Mouse (Mus musculus) liver, postnatal 0 days (tissue): Measurements from ENCODE around the gene Gtsf1l. TPM values are rescaled to one million over a fixed set of nuclear protein-coding genes. Genes with fewer than 3 reads are reported as not detected.
"Not testable (repeated sequence)": the region's sequence is repeated elsewhere in the genome, so short reads cannot be mapped to it uniquely, and the experiment has no call there.

Experiments used
- ATAC-seq: fragments of 200-750 bp; cut with Nextera tagmentation; 2 replicates; pipeline ENCODE4 v1.8.0; 2017; ENCODE audit warnings: mild to moderate bottlenecking, moderate library complexity
- DNase-seq: peaks from one replicate; pipeline ENCODE4 v3.0.0-alpha.2; 2016
- H3K27ac ChIP-seq: fragments of 300-500 bp; sonication (generic); 2 replicates; pipeline ENCODE4 v1.5.1; 2014; ENCODE audit warnings: antibody characterized with exemption, moderate library complexity, mild to moderate bottlenecking, low read depth
- H3K27me3 ChIP-seq: fragments of 300-500 bp; sonication (generic); 2 replicates; pipeline ENCODE4 v1.6.1; 2014; ENCODE audit warnings: low read length, control low read depth, mixed read lengths; ENCODE audit not compliant: insufficient read depth
- H3K36me3 ChIP-seq: fragments of 300-500 bp; sonication (generic); replicated peaks from 2 replicates; pipeline ENCODE4 v1.6.1; 2014; ENCODE audit warnings: mild to moderate bottlenecking, control low read depth, low read length, moderate library complexity, mixed read lengths; ENCODE audit not compliant: insufficient read depth
- H3K4me1 ChIP-seq: fragments of 300-500 bp; sonication (generic); 2 replicates; pipeline ENCODE4 v1.6.1; 2014; ENCODE audit warnings: antibody characterized with exemption, mild to moderate bottlenecking, control low read depth; ENCODE audit not compliant: insufficient read depth
- H3K4me2 ChIP-seq: fragments of 300-500 bp; sonication (generic); 2 replicates; pipeline ENCODE4 v1.6.1; 2014; ENCODE audit warnings: low read depth, mild to moderate bottlenecking, low read length, moderate library complexity, mixed read lengths
- H3K4me3 ChIP-seq: fragments of 300-500 bp; sonication (generic); 2 replicates; pipeline ENCODE4 v1.5.1; 2014; ENCODE audit warnings: low read depth, low read length
- H3K9ac ChIP-seq: fragments of 300-500 bp; sonication (generic); replicated peaks from 2 replicates; pipeline ENCODE4 v1.6.1; 2014; ENCODE audit warnings: mild to moderate bottlenecking, moderate library complexity
- H3K9me3 ChIP-seq: fragments of 300-500 bp; sonication (generic); 2 replicates; pipeline ENCODE4 v1.6.1; 2016; ENCODE audit warnings: mild to moderate bottlenecking, control low read depth, low read length, mixed read lengths
- CTCF ChIP-seq: sonication (generic); IDR thresholded peaks from 2 replicates; pipeline ENCODE4 v1.5.1; 2016; ENCODE audit warnings: antibody characterized with exemption, low read depth
- EP300 ChIP-seq: IDR thresholded peaks from 2 replicates; pipeline ENCODE4 v1.6.1; 2016; ENCODE audit warnings: antibody characterized with exemption, low read depth, mild to moderate bottlenecking
- WGBS: fragments of 180-500 bp; shearing (Covaris S2); extraction: QIAGEN DNeasy Blood & Tissue Kit; methylation state at CpG from one replicate; pipeline ENCODE4 v1.1.7; 2014; ENCODE audit not compliant: insufficient replicate concordance; 5-methylcytosine and 5-hydroxymethylcytosine counted together
- polyA plus RNA-seq: library from polyadenylated mRNA; unstranded; fragments of >200 nt; fragmentation: Nextera tagmentation; extraction: Ambion mirVana; gene quantifications from 2 replicates; pipeline ENCODE4 v1.2.1, GENCODE M21; 2015

The Gtsf1l gene
- polyA plus RNA-seq, 1 experiment from 2014 or later, result not detected

DNA sequence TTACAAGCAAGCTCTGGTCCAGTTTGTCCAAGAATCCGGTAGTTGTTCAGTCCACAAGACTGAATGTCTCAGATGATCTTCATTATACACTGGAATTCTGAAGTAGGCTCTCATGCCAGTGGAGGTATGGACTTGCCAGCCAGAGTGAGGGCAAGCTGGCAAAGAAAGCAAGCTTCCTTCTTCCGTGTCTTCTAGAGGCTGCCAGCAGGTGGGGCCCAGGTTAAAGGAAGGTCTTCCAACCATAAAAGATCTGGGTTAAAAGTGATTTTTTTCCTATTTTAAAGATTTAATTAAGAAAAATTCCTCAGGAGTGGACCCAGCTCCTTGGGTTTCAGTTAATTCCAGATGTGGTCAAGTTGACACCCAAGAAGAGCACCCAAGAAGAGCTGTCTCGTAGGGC is 17.4 kb downstream of the Gtsf1l start:
- Histone ChIP-seq H3K9ac (no peak overlapping the region), H3K4me3 (no peak overlapping the region), H3K4me1 (peaks cover 3% of the 10 kb centered on the region; the same call in 1 of the 2 replicates), H3K9me3 (no peaks in the 10 kb centered on the region), H3K4me2 (no peak overlapping the region), H3K36me3 (peaks cover 69% of the 10 kb centered on the region), H3K27me3 (no peaks in the 10 kb centered on the region), H3K27ac (no peak overlapping the region)
- DNase-seq (no peak), ATAC-seq (no peak)
- 82% methylated on average over 3 of the region's 3 CpGs for whole genome bisulfite sequencing
- no peak for TF ChIP-seq EP300
- TF ChIP-seq CTCF, result no peak

DNA sequence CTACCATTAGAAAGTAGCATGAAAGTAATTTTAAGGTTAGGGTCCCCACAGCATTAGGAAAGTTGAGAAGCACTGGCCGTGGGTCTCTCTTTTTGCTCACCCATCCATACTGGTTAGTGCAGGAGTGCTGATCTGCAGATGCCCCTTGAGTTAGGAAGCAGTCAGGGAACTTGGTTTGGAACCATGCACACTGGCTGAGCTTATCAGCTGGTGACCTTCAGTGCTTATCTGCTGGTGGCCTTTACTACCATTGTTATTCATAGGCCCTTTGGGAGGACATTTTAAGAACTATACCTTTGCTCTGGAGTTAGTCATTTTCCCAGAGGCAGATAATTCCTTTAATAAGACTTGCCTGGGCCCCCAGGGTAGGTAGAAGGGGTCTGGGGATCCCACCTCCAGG is 20.4 kb downstream of the Gtsf1l start:
- no peak overlapping the region for H3K4me3 ChIP-seq
- H3K27ac ChIP-seq, result no peak overlapping the region
- H3K4me1 ChIP-seq, result peaks cover 3% of the 10 kb centered on the region; the same call in 1 of the 2 replicates
- no peak for DNase-seq
- H3K36me3 ChIP-seq, result peaks cover 63% of the 10 kb centered on the region
- no peaks in the 10 kb centered on the region for H3K27me3 ChIP-seq
- 94% methylated on average over 1 of the region's 1 CpGs for WGBS
- TF ChIP-seq CTCF (no peak), EP300 (no peak)
- no peaks in the 10 kb centered on the region for H3K9me3 ChIP-seq
- no peak for ATAC-seq
- no peak overlapping the region for H3K4me2 ChIP-seq
- no peak overlapping the region for H3K9ac ChIP-seq

DNA sequence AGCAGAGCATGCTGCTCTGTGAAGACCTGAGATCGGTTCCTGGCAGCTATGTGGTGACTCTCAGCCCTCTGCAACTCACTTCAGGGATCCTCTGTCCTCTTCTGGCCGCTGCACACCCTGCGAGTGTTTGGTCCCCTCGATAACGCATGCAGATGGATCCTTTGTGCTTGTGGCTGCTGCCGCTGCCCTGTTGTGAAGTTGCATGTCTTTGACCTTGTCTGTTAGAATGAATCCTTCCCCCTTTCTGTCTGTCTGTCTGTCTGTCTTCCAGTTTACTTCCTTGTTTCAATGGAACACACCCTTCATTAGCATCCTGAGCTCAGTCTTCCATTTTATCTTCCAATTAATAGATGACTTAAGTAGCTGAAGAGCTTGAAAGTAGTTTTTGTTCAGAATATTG is 21.3 kb downstream of the Gtsf1l start:
- Histone ChIP-seq H3K27me3 (no peaks in the 10 kb centered on the region), H3K4me3 (no peak overlapping the region), H3K4me1 (peaks cover 2% of the 10 kb centered on the region; the same call in 1 of the 2 replicates), H3K9ac (no peak overlapping the region), H3K27ac (no peak overlapping the region), H3K9me3 (no peaks in the 10 kb centered on the region), H3K36me3 (peaks cover 61% of the 10 kb centered on the region), H3K4me2 (no peak overlapping the region)
- ATAC-seq, result no peak
- 92% methylated on average over 6 of the region's 6 CpGs for WGBS
- DNase-seq, result no peak
- TF ChIP-seq CTCF, result no peak
- no peak for TF ChIP-seq EP300

DNA sequence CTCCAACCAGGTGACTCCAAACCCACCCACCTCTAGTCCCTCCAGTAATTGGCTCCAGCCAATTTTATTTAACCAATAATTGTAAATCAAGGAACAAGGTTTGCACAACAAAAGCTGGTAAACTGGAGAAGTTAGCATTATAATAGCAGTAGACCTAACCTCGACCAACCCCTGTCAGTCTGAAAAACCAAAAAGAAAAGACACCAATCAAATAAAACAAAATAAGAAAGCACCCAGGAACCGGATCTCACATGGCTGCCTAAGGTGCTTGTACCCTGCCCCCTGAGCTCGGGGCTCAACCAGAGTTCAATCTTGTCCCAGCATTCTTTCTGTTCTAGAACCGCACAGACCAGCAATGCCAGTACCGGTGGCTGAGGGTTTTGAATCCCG is 25.5 kb downstream of the Gtsf1l start:
- WGBS, result 83% methylated on average over 6 of the region's 6 CpGs
- Histone ChIP-seq H3K4me1 (peaks cover 10% of the 10 kb centered on the region), H3K9me3 (no peaks in the 10 kb centered on the region), H3K4me3 (no peak overlapping the region), H3K27me3 (no peaks in the 10 kb centered on the region), H3K27ac (no peak overlapping the region), H3K36me3 (peaks cover 33% of the 10 kb centered on the region), H3K9ac (no peak overlapping the region), H3K4me2 (no peak overlapping the region)
- ATAC-seq (no peak), DNase-seq (no peak)
- TF ChIP-seq EP300 (no peak), CTCF (no peak)

DNA sequence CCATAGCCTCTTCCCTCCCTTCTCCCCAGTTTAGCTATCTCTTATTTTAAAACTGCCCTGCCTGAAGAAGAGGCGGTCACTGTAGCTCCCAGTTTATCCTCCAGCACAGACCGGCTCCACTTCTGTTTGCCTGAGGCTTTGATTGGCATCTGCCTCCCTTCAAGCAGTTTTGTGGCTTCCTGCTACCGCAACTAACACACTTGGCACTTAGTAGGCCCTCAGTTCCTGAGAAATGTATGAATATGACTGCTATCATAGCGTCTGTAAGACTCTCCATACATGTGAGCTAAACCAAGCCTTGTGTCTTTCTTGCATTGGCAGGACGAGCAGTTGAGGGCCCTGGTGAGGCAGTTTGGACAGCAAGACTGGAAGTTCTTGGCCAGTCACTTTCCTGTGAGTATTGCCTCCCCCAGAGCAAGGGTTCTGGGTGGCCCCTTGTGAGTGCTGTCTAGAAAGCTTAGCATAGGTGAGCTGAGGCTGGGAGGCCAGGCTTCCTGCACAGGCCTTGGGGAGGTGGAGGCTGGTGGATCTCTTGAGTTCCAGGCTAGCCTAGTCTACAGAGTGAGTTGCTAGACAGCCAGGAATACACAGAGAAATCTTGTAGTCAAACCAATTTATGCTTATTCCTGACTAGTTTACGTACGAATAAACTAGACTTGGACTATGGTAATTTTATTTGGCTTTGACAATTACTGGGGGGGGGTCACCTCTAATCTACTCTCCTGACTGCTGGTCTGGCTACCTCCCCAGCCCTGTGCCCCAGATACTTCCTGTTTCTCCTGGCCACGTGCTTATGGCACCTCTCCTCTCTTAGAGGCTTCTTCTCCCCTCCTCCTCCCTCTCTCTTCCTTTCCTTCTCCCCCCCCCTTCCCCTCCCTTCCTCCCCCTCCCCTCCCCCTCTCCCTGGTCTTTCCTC is 26.2 kb downstream of the Gtsf1l start:
- TF ChIP-seq CTCF (no peak), EP300 (no peak)
- no peak overlapping the region for H3K4me3 ChIP-seq
- H3K9me3 ChIP-seq, result no peaks in the 10 kb centered on the region
- WGBS, result 64% methylated on average over 8 of the region's 8 CpGs
- peaks cover 16% of the 10 kb centered on the region for H3K4me1 ChIP-seq
- peaks cover 31% of the 10 kb centered on the region for H3K36me3 ChIP-seq
- no peak overlapping the region for H3K9ac ChIP-seq
- H3K27me3 ChIP-seq, result no peaks in the 10 kb centered on the region
- H3K27ac ChIP-seq, result 0 out of 2 replicates have a peak overlapping the region, but pooled peaks have one; percentile 7
- 0 out of 2 replicates have a peak overlapping the region, but pooled peaks have one; percentile 62 for H3K4me2 ChIP-seq
- DNase-seq (no peak), ATAC-seq (no peak)

DNA sequence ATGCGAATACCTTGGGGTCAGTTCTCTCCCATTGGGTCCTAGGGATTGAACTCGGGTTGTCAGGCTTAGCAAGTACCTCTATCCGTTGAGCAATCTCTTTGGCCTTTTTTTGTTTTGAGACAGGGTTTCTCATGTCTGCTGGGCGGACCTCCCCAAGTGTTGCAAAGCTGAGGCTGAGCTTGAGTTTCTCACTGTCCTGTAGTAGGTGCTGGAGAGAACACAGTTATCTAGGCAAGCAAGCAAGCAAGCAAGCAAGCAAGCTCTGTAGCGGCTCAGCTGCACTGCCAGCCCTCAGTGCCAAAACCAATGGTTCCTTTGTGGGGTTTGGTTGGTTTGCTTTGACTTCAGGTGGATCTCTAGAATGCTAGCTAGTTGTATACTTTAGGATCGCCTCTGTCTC is 27.0 kb downstream of the Gtsf1l start:
- no peak for DNase-seq
- ATAC-seq, result peak; percentile 18; the same call in 1 of the 2 replicates
- Histone ChIP-seq H3K9ac (no peak overlapping the region), H3K4me3 (no peak overlapping the region), H3K36me3 (peaks cover 26% of the 10 kb centered on the region), H3K4me2 (peak overlapping the region; percentile 62; the same call in 1 of the 2 replicates), H3K9me3 (no peaks in the 10 kb centered on the region), H3K4me1 (peaks cover 24% of the 10 kb centered on the region), H3K27me3 (no peaks in the 10 kb centered on the region), H3K27ac (peak overlapping the region; percentile 7; the same call in 1 of the 2 replicates)
- TF ChIP-seq EP300 (no peak), CTCF (no peak)
- WGBS, result 51% methylated on average over 6 of the region's 6 CpGs

DNA sequence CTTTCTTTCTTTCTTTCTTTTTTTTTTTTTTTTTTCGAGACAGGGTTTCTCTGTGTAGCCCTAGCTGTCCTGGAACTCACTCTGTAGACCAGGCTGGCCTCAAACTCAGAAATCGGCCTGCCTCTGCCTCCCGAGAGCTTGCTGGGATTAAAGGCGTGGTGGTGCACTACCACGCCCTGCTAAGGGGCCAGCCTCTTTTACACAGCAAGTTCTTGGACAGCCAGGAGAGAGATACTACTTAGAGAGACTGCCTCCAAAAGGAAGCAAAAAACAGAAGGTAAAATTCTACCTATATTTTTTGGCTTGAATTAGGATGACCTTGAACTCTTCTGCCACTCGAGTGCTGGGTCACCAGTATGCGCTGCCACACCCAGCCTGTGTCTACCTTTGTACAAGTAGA is 28.7 kb downstream of the Gtsf1l start:
- not testable (repeated sequence) for DNase-seq, H3K9me3 ChIP-seq, H3K4me3 ChIP-seq, ATAC-seq, H3K27me3 ChIP-seq, H3K9ac ChIP-seq
- WGBS, result 84% methylated on average over 7 of the region's 7 CpGs
- peak overlapping the region; percentile 71 for H3K27ac ChIP-seq
- peaks cover 11% of the 10 kb centered on the region for H3K36me3 ChIP-seq
- H3K4me1 ChIP-seq, result peaks cover 35% of the 10 kb centered on the region
- H3K4me2 ChIP-seq, result peak overlapping the region; percentile 62; the same call in 1 of the 2 replicates
